Mouse (Mus musculus): ENCODE measurements around the gene Cbwd1.

GRCm38 (mm10) chr19:24961172-24961962, at the start of gene Cbwd1:
- TF ChIP-seq CTCF (IDR thresholded peaks at IDR 0.05; ENCODE audit: insufficient read depth, low read depth, low read length) (peak; percentile 84), POLR2A (IDR thresholded peaks at IDR 0.05; ENCODE audit: insufficient read depth, low read depth, low read length) (peak; percentile 74)
